Mouse (Mus musculus): ENCODE measurements at regions not wholly inside any gene's neighbourhood (a gene's known extent, or its start where the extent isn't known, plus 50 kb on each side); places are given as distances from the start of the nearest gene placed in this dataset.

DNA sequence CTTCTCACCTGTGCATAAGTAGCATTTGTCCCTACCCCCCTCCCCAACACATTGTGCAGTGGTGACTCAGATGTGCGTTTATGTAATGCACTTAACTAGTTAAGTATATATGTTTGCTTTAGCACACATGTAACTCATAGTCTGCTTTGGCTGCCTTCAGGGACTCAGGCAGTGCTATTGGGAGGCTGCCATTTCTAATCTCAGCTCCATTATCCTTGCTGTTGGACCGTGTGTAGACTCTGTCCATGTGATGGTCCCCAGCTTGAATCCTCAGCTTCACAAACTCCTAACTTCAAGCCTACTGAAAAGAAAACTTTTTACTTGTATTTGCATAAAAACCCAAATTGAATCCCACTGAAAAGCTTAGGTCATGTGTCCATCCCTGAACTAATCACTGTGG is 194.7 kb upstream of the Ppp2r3a start:
- TF ChIP-seq CTCF (conservative IDR thresholded peaks at IDR 0.05; ENCODE audit: insufficient read depth, insufficient read length, low read depth, low read length) (no peak), POLR2A (IDR thresholded peaks at IDR 0.05; ENCODE audit: low read depth, low read length) (no peak)
